Mouse (Mus musculus): ENCODE results near the gene Clip2. TPM values are rescaled to one million over a fixed set of nuclear protein-coding genes. Genes with fewer than 3 reads are reported as not detected.

Gene Clip2
- polyA plus RNA-seq (2016; fragmentation: Nextera tagmentation; extraction: Ambion mirVana) = 9.8 and 11.1 TPM in 2 replicates

DNA sequence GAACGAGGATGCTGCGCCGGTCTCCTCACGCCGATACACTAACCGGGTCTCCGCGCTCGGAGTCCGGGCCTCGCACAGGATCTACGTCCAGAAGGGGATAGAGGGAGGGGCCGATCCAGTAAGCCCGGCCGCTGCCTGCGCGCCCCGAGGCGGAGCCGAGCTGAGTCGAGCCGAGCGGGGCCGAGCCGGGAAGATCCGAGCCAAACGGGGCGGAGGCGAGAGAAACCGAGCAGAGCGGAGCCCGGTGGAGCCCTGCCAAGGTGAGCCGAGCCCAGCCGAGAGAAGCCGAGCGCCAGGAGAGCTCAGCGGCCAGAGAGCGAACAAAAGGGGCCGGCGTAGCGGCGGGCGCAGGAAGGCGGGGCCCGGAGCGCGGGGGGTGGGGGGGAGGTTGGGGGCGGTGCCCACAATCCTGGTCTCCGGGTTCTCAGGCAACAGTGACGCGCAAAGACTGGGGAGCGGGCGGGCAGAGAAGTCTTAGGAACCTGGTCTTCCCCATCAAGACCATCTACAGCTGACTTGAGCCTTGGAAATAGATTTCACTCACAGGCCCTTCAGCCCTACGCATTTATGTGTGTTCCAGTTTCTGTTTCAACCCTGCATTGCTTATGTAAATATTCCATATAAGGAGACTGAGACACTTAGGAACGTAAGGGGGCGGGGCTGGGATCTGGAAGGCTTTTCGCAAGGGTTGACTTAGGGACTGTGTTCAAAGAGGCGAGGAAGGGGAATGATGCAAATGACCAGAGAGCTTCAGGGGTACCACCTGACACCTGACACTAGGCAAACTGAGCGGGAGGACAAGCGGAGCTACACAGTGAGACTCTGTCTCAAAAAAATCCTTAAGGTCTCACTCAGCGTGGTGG is at the start of gene Clip2:
Gene Clip2, minus strand, starts transcription at position 325 of the 863 bp plus-strand sequence.
- under 1% methylated on average over 59 of the region's 61 CpGs for WGBS
- peak; percentile 90 for ATAC-seq (ENCODE audit: low FRiP score)
- H3K4me3 ChIP-seq (replicated peaks) = peak within 1 kb of the TSS; percentile 70
- H3K27me3 ChIP-seq = no peaks in the 10 kb centered on the region
- peak within 1 kb of the TSS; percentile 86 for H3K9ac ChIP-seq
- peaks cover 63% of the 10 kb centered on the region for H3K4me1 ChIP-seq
- no peaks in the 10 kb centered on the region for H3K36me3 ChIP-seq (replicated peaks)
- H3K27ac ChIP-seq = peak within 1 kb of the TSS; percentile 98
- H3K4me2 ChIP-seq = peak within 1 kb of the TSS; percentile 87
- H3K9me3 ChIP-seq = no peaks in the 10 kb centered on the region

DNA sequence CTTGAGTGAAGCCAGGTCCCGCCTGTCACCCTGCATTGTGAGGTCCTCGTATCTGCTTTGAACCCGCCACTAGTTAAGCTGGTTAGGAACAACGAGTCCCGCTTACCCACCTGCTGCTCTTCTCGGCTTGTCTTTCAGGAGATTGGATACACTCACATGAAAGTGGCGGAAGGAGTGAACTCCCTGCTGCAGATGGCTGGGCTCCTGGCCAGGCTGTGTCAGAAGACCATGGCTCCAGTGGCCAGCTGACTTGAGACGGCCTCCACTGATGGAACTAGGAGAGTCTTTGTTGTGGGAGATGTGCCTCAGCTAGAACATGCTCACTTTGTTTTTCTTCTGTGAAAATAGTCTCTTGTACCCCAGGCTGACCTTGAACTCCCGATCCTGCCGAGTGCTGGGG is 45.5 kb upstream of the Clip2 start:
- H3K4me2 ChIP-seq = no peak overlapping the region
- H3K27me3 ChIP-seq = no peaks in the 10 kb centered on the region
- H3K36me3 ChIP-seq (replicated peaks) = peaks cover 75% of the 10 kb centered on the region
- H3K27ac ChIP-seq = no peak overlapping the region
- H3K9me3 ChIP-seq = no peaks in the 10 kb centered on the region
- 88% methylated on average over 10 of the region's 10 CpGs for WGBS
- ATAC-seq (ENCODE audit: low FRiP score) = no peak
- H3K4me3 ChIP-seq (replicated peaks) = no peak overlapping the region
- no peaks in the 10 kb centered on the region for H3K4me1 ChIP-seq
- H3K9ac ChIP-seq = no peak overlapping the region

DNA sequence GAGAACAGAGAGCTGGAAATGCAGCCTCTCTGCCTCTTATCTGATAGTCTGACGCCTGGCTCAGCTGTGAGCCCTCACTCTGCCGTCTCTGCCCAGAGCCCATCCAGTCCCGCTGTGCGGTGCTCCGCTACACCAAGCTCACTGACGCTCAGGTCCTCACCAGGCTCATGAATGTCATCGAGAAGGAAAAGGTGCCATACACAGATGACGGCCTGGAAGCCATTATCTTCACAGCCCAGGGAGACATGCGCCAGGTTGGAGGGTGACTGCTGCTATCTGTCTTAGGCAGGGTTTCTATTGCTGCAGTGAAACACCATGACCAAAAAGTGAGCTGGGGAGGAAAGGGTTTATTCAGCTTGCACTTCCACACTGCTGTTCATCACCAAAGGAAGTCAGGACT is 40.9 kb upstream of the Clip2 start:
- H3K4me1 ChIP-seq = no peaks in the 10 kb centered on the region
- H3K27me3 ChIP-seq = no peaks in the 10 kb centered on the region
- H3K9me3 ChIP-seq = no peaks in the 10 kb centered on the region
- no peak overlapping the region for H3K9ac ChIP-seq
- H3K4me2 ChIP-seq = no peak overlapping the region
- no peak overlapping the region for H3K4me3 ChIP-seq (replicated peaks)
- peaks cover 86% of the 10 kb centered on the region for H3K36me3 ChIP-seq (replicated peaks)
- WGBS = 86% methylated on average over 9 of the region's 9 CpGs
- H3K27ac ChIP-seq = no peak overlapping the region
- no peak for ATAC-seq (ENCODE audit: low FRiP score)

GRCm38 (mm10) chr5:134592026-134592581 is 39.9 kb upstream of the Clip2 start:
- no peak overlapping the region for H3K4me3 ChIP-seq (replicated peaks)
- no peak overlapping the region for H3K27ac ChIP-seq
- no peak overlapping the region for H3K4me2 ChIP-seq
- H3K9ac ChIP-seq = no peak overlapping the region
- 92% methylated on average over 11 of the region's 11 CpGs for WGBS
- peaks cover 81% of the 10 kb centered on the region for H3K36me3 ChIP-seq (replicated peaks)
- no peaks in the 10 kb centered on the region for H3K9me3 ChIP-seq
- no peak for ATAC-seq (ENCODE audit: low FRiP score)
- H3K4me1 ChIP-seq = no peaks in the 10 kb centered on the region
- H3K27me3 ChIP-seq = no peaks in the 10 kb centered on the region

- no peak overlapping the region for H3K4me2 ChIP-seq
- no peak overlapping the region for H3K27ac ChIP-seq
- H3K4me3 ChIP-seq (replicated peaks) = no peak overlapping the region
- H3K9ac ChIP-seq = no peak overlapping the region
- no peak for ATAC-seq (ENCODE audit: low FRiP score)
- peaks cover 60% of the 10 kb centered on the region for H3K36me3 ChIP-seq (replicated peaks)
- H3K27me3 ChIP-seq = no peaks in the 10 kb centered on the region
- H3K4me1 ChIP-seq = no peaks in the 10 kb centered on the region
- 87% methylated on average over 3 of the region's 3 CpGs for WGBS
- H3K9me3 ChIP-seq = no peaks in the 10 kb centered on the region
Observed at GRCm38 (mm10) chr5:134589900-134590299, 37.7 kb upstream of the Clip2 start.

DNA sequence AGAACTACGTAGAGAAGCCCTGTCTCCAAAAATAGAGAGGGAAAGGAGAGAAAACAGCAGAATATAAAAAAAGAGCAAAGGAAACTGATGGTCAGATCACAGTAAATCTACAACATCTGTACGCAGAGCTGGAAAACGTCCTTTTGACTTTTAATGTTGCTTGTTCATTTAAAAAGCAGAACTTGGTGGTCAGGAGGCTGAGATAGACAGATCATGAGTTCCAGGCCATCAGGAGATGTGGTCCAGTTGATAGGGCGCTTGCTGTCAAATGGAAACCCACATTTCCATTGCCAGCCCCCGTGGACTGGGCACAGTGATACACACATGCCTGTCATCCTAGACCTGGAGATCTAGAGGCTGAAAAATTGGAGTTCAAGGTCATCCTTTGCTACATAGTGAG is 32.6 kb upstream of the Clip2 start:
- Histone ChIP-seq H3K4me3 (replicated peaks) (no peak overlapping the region), H3K27ac (no peak overlapping the region), H3K9ac (no peak overlapping the region), H3K36me3 (replicated peaks) (peaks cover 13% of the 10 kb centered on the region), H3K4me2 (no peak overlapping the region), H3K27me3 (no peaks in the 10 kb centered on the region), H3K9me3 (no peaks in the 10 kb centered on the region), H3K4me1 (peaks cover 11% of the 10 kb centered on the region)
- ATAC-seq (ENCODE audit: low FRiP score) = no peak
- 94% methylated on average over 5 of the region's 5 CpGs for WGBS

DNA sequence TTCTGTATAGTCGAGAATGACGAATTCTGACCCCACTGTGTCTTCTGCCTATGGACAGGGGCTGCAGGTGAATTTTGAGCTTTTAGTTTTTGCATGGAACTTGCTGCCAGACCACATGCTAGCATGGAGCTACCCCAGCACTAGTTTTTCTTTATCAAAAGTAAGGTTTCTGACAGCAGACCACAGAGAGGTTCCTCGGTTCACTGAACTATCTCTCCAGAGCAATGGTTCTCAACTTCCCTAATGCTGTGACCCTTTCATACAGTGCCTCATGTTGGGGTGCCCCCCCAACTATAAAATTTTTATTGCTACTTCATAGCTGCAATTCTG is 31.6 kb upstream of the Clip2 start:
- peak overlapping the region; percentile 91 for H3K4me3 ChIP-seq (replicated peaks)
- ATAC-seq (ENCODE audit: low FRiP score) = no peak
- no peaks in the 10 kb centered on the region for H3K27me3 ChIP-seq
- peaks cover 11% of the 10 kb centered on the region for H3K4me1 ChIP-seq
- 86% methylated on average over 3 of the region's 3 CpGs for WGBS
- peaks cover 8% of the 10 kb centered on the region for H3K36me3 ChIP-seq (replicated peaks)
- no peak overlapping the region for H3K27ac ChIP-seq
- peak overlapping the region; percentile 82 for H3K4me2 ChIP-seq
- H3K9me3 ChIP-seq = no peaks in the 10 kb centered on the region
- peak overlapping the region; percentile 92; the same call in 1 of the 2 replicates for H3K9ac ChIP-seq

GRCm38 (mm10) chr5:134583006-134583883 is 31.0 kb upstream of the Clip2 start:
- Histone ChIP-seq H3K4me3 (replicated peaks) (peak overlapping the region; percentile 91), H3K9ac (peak overlapping the region; percentile 92), H3K27me3 (no peaks in the 10 kb centered on the region), H3K27ac (peak overlapping the region; percentile 56; the same call in 1 of the 2 replicates), H3K4me1 (peaks cover 11% of the 10 kb centered on the region), H3K36me3 (replicated peaks) (peaks cover 5% of the 10 kb centered on the region), H3K9me3 (no peaks in the 10 kb centered on the region), H3K4me2 (peak overlapping the region; percentile 82)
- 32% methylated on average over 15 of the region's 15 CpGs for WGBS
- peak; percentile 7; the same call in 1 of the 2 replicates for ATAC-seq (ENCODE audit: low FRiP score)

- H3K4me1 ChIP-seq = peaks cover 11% of the 10 kb centered on the region
- peak overlapping the region; percentile 92 for H3K9ac ChIP-seq
- peaks cover 3% of the 10 kb centered on the region for H3K36me3 ChIP-seq (replicated peaks)
- H3K27me3 ChIP-seq = no peaks in the 10 kb centered on the region
- ATAC-seq (ENCODE audit: low FRiP score) = peak; percentile 96
- WGBS = 7% methylated on average over 29 of the region's 30 CpGs
- no peaks in the 10 kb centered on the region for H3K9me3 ChIP-seq
- peak overlapping the region; percentile 91 for H3K4me3 ChIP-seq (replicated peaks)
- H3K4me2 ChIP-seq = peak overlapping the region; percentile 82
- peak overlapping the region; percentile 56; the same call in 1 of the 2 replicates for H3K27ac ChIP-seq
Observed at GRCm38 (mm10) chr5:134582221-134582907, 30.1 kb upstream of the Clip2 start.

- WGBS = 84% methylated on average over 5 of the region's 5 CpGs
Observed at GRCm38 (mm10) chr5:134581146-134581545, 28.9 kb upstream of the Clip2 start, which contains the start of gene Rfc2. Gene Rfc2 (plus strand): TSS chr5:134581366.

GRCm38 (mm10) chr5:134579135-134579534 is 26.9 kb upstream of the Clip2 start:
- WGBS = 72% methylated on average over 3 of the region's 3 CpGs
- peaks cover 11% of the 10 kb centered on the region for H3K4me1 ChIP-seq
- no peak overlapping the region for H3K4me3 ChIP-seq (replicated peaks)
- H3K9ac ChIP-seq = no peak overlapping the region
- H3K27me3 ChIP-seq = no peaks in the 10 kb centered on the region
- no peaks in the 10 kb centered on the region for H3K36me3 ChIP-seq (replicated peaks)
- no peak overlapping the region for H3K4me2 ChIP-seq
- ATAC-seq (ENCODE audit: low FRiP score) = no peak
- H3K9me3 ChIP-seq = no peaks in the 10 kb centered on the region
- no peak overlapping the region for H3K27ac ChIP-seq

More at GRCm38 (mm10) chr5:134581146-134581545, 28.9 kb upstream of the Clip2 start, which contains the start of gene Rfc2:
- H3K9me3 ChIP-seq = no peaks in the 10 kb centered on the region
- no peaks in the 10 kb centered on the region for H3K36me3 ChIP-seq (replicated peaks)
- no peak within 1 kb of the TSS for H3K27ac ChIP-seq
- H3K4me1 ChIP-seq = peaks cover 11% of the 10 kb centered on the region
- no peak for ATAC-seq (ENCODE audit: low FRiP score)
- H3K27me3 ChIP-seq = no peaks in the 10 kb centered on the region
- H3K9ac ChIP-seq = no peak within 1 kb of the TSS
- no peak within 1 kb of the TSS for H3K4me3 ChIP-seq (replicated peaks)
- H3K4me2 ChIP-seq = no peak within 1 kb of the TSS
